Mouse (Mus musculus): ENCODE results near the gene Cish. TPM values are rescaled to one million over a fixed set of nuclear protein-coding genes. Genes with fewer than 3 reads are reported as not detected.
A peak's percentile ranks its signal among the peaks of the same experiment; 100 is the strongest.

Gene Cish
- total RNA-seq (2021): 10 to 100 TPM in 1 of 2 experiments, 1 to 10 TPM in 1; 9.4 to 11.8 TPM

DNA sequence AAGGTAGTCTGAATTCAATTTTAAA, at the start of gene Cish:
Gene Cish (plus strand): TSS at position 11 of the 25 bp plus-strand sequence.
- no peak for DNase-seq (ENCODE audit: extremely low spot score in 1 of 2, low spot score in 2 of 2)
- intact Hi-C loops (cut with DNase I): loop anchor here (5.0 kb wide), 1 partner anchor 221 kb away; no protein-coding TSS in a partner anchor

DNA sequence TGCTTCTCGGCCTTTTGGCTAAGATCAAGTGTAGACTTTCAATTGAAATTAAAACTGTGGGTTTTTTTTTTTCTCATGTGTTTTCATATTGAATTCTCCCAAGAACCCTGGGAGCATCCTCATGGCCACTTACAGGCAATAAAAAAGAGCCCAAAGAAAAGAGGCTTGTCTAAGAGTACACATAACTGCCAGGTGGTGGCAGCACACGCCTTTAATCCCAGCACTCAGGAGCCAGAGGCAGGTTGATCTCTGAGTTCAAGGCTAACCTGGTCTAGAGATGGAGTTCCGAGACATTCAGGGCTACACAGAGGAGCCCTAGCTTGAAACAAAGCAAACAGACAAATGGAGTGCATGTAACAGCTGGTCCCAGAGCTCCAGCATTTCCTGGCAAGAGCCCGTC, 49.7 kb upstream of the Cish start:
- no peak for DNase-seq (ENCODE audit: extremely low spot score in 1 of 2, low spot score in 2 of 2)

DNA sequence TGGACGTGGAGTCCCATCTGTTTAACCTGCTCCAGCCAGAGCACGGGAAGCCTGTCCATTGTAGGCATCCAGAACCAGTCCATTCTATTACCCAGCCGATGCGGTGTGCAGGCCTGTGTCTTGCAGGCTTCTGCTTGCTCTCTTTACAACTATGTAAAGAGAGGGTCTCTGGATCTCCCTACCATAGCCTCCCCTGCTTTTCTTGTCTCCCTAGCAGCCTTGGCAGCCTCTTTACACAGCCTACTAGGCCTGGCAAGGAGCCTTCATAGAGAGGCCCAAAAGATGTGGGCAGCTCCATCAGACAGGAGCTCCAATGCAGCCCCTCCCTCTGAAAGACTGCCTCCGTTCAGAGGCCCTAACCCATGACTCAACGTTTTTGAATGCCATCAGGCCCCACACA, 46.7 kb upstream of the Cish start:
- intact Hi-C loops (cut with DNase I): loop anchor here (5.0 kb wide), 2 partner anchors 43 to 93 kb away; partner anchors contain the start of gene 6430571L13Rik

More for the DNA sequence above, 49.7 kb upstream of the Cish start:
- intact Hi-C loops (cut with DNase I): loop anchor here (5.0 kb wide), 2 partner anchors 46 to 96 kb away; partner anchors contain the start of gene 6430571L13Rik

DNA sequence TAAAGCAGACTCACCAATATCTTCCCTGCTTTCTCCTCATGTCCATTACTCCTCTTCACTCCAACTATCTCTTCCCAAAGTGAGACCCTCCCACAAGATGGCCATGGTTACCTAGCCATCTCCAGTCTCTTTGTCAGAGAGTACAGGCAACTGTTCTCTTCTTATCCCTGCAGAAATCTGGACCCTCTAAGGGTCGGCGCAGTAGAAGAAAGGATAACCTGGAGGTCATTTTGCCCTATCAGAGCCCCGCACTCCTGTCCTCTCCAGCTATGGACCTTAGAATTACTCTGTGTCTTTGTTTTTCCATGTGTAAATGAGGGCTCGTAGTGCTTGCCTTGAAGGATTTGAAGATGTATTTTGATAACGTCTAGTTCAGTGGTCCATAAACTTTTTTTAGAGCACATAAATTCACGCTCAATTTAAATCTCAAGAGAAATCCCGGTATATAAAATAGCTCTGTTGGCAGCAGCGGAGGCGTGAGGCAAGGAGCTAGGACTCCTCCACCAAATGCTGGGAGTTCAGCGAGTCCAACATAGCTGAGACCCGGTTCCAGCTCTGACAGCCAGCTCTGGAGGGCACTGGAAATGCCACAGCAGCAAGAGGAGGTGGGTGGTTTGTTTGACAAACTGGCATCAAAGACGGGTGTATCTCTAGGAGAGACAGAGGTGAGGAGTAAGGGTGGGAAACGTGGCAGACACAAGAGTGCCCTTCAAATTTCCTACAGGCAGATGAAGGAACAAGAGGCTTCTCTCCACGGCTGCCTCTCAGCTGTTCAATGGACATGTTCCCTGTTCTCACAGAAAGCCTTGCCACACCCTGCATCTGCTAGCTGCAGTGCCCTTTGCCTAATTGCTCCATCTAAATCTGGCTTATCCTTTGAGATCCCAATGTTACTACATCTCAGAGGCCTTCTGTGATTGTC, 45.1 kb upstream of the Cish start:
- intact Hi-C loops (cut with DNase I): no loop called here
- DNase-seq (ENCODE audit: extremely low spot score in 1 of 2, low spot score in 2 of 2): peak in 1 of 2 experiments; percentile 52

More for the DNA sequence above, 46.7 kb upstream of the Cish start:
- peak in 1 of 2 experiments; percentile 72 for DNase-seq (ENCODE audit: extremely low spot score in 1 of 2, low spot score in 2 of 2)

DNA sequence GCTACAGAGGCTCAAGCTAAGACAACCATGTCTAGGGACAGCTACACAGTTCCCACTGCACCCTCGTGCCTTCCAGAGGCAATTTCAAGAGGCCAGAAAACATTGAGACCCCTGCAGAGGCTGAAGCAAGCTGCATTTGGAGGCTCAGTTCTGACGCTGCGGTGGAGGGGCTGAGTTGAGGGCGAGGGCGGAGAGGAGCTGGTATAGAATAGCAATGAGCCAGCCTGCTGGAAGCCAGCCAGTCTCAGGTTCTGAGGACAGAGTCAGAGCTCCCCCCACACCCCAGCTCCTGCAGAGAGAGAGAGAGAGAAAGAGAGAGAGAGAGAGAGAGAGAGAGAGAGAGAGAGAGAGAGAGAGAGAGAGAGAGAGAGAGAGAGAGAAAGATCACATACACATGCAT, 43.7 kb upstream of the Cish start:
- intact Hi-C loops (cut with DNase I): no loop called here
- DNase-seq (ENCODE audit: extremely low spot score in 1 of 2, low spot score in 2 of 2): peak; percentile 65 to 83

DNA sequence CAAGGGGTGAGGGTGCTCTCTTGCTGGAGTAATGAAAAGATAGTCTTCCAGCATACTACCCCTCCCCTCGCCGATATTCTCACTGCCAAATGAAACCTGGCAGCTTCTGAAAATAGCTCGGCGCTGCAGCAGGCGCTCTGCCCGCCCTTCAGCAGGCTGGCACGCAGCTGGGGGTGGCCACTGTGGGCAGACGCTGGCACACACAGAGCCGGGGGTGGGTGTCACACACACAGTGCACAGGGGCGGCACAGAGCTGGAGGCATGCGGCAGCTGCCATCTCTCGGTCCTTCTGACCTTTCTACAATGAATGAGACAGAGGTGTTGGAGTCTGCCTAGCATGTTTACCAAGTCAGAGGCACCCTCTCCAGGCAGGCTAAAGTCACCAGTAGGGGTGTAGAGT, 41.4 kb upstream of the Cish start:
- DNase-seq (ENCODE audit: extremely low spot score in 1 of 2, low spot score in 2 of 2): peak; percentile 75 to 81
- intact Hi-C loops (cut with DNase I): no loop called here

DNA sequence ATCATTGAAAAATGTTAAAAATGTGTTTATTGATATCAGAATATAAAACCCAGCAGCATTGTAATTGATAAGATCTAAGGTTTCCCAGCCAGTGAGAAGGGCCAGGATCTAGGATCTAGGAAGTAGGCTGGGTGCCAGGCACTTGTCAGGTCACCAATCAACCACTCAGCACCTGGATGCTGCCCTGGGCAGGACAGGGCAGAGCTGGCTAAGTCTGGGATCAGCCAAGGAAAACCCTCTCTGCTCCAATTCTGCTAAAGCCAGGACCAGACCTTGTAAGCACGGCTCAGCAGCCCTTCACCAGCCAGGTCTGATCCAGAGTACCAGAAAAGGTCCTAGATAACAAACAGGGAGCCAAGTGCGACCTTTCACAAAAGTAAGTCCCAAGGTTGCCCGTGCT, 40.9 kb upstream of the Cish start:
- DNase-seq (ENCODE audit: extremely low spot score in 1 of 2, low spot score in 2 of 2): no peak
- intact Hi-C loops (cut with DNase I): no loop called here

DNA sequence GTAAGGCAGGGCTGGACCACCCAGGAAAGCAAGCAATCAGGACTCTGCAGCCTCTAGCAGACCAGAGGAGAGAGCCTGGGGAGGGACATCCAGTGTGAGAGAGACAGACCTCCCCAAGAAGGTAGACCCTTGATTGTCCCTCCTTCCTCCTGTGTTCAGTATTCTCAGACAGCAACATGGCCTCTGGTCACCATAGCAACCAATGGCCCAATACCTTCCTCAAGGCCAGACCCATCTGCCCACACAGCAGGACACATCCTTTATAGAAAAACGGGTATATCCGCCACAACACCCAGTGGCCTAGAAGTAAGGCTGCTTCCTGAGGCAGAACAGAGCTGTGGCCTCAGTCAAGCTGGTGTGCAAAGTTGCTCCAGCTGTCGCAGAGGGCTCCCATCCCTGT, 40.2 kb upstream of the Cish start:
- intact Hi-C loops (cut with DNase I): no loop called here
- DNase-seq (ENCODE audit: extremely low spot score in 1 of 2, low spot score in 2 of 2): no peak

DNA sequence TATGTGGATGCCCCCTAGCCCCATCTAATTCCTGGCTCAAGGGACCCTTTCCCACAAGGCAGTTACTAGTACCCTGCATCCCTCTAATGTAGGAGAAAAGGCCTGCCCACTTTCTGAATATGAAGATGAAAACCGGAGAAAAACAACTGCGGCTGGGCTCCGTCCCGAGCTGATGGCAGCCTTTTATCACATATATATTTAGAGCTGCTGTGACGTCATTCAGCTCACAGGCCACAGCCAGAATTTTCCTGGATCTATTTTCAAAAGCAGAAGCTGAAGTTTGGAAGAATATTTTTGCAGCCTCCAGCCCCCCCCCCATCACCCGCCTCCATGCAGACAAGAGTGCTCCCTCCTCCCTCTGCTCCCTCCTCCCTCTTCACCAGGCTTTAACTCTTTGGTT, 36.3 kb upstream of the Cish start:
- DNase-seq (ENCODE audit: extremely low spot score in 1 of 2, low spot score in 2 of 2): peak; percentile 49 to 84
- intact Hi-C loops (cut with DNase I): no loop called here

DNA sequence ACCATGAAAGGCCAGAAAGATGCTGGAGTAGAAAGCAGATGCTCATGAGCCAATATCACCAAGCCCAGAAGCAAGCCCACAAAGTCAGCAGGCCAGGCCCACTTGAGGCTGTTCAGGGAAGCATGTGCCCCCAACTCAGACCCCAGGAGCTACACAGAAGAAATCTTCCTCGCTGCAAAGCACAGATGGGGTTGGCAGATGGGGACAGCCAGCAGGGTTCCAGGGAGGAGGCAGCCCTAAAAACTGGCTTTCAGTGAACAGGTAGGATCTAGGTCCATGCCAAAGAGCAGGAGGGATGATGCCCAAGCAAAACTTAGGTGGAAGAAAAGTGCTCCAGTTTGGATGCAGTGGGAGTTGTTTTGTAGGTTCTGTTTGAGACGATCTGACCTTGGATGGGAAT, 35.4 kb upstream of the Cish start:
- intact Hi-C loops (cut with DNase I): no loop called here
- no peak for DNase-seq (ENCODE audit: extremely low spot score in 1 of 2, low spot score in 2 of 2)

DNA sequence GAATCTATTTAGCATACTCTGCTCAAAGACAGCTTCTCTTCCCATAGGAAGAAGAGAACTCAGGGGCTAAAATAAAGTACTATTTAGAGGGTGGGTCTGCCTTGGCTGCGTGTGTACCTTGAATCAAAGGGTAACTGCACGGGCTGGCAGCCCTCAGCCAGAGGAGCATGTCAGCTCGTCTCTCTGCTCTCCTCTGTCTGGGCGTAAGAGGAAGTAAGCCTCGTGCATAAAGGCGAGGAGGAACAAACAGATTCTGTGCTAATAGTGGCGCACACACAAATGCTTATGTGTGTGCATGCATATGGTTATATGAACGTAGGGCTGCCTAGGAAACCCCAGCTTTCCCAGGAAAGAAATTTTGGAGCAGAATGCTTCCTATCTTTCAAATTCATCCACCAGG, 35.0 kb upstream of the Cish start:
- DNase-seq (ENCODE audit: extremely low spot score in 1 of 2, low spot score in 2 of 2): peak in 1 of 2 experiments; percentile 36
- intact Hi-C loops (cut with DNase I): no loop called here

DNA sequence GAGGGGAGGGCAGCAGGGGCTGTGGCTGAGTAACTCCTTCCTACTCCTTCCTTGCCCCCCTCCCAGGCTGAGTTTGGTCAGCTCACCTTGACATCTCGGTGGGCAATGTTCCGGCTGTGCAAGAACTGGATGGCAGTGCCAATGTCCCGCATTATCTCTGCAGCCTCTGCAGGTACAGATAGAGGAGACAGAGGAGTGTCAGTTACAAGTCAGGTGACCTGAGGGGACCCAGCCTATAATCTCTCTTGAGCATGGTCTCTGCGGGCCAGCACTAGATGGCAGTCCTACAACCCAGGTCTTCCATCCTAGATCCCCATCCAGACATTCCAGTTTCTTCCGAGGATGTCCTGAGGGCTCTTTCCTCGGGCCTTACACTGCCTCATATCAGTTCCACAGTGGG, 34.0 kb upstream of the Cish start:
- intact Hi-C loops (cut with DNase I): no loop called here
- no peak for DNase-seq (ENCODE audit: extremely low spot score in 1 of 2, low spot score in 2 of 2)

DNA sequence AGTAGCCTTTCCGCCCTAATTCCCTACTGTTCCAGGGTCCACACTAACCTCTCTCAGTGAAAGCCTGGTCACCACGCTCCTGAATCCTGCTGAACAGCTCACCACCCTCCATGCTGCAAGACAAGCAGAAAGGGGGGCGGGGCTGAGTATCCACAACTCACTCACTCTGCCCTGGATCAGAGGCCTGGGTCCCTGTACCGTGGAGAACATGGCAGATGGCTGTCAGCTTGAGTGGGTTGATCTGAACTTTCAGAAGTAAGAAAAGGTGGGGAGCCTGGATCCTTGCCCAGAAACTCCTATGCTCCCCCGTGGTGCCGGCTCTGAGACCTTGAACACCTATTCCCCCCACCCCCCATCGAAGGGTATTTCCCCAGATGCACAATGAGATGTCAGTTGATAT, 33.5 kb upstream of the Cish start:
- DNase-seq (ENCODE audit: extremely low spot score in 1 of 2, low spot score in 2 of 2): peak in 1 of 2 experiments; percentile 40

DNA sequence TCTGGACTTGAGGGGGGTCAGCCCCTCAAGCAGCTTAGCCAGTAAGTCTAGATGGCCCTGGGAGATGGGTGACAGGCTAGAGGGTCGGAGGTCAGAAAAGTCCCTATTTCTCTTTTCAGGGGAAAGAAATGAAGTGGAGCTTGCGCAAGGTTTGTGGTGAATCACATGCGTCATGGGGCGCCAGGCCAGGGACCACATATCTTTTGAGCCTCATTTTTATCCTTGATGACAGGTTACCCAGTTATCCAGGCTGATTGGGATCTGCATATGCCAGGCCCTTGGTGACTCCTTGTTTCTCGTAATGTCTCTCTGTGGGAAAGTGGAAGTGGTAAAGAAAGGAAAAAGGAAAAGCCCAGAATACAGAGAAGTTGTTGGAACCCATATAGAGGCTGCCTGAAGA, 31.9 kb upstream of the Cish start:
- no peak for DNase-seq (ENCODE audit: extremely low spot score in 1 of 2, low spot score in 2 of 2)
- intact Hi-C loops (cut with DNase I): no loop called here

More for the DNA sequence above, 33.5 kb upstream of the Cish start:
- intact Hi-C loops (cut with DNase I): no loop called here

DNA sequence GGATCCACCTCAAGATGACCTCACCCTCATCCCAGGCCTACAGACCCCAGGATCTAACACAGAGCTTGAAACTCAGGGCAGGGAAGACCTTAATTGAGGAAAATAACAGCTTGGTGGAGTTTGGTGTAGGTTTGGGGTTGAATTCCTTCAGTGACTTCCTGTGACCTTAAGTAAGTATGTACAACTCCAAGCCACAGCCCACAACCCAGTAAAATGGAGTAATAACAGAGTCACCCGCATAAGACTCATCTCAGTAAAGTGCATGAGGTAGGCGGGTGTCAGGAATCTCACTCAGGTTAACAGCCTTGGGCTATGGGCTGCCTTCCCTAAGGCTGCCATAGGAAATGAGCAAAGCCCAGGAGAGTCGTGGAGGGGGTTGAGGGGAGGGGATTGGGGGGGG, 31.1 kb upstream of the Cish start:
- intact Hi-C loops (cut with DNase I): no loop called here
- DNase-seq (ENCODE audit: extremely low spot score in 1 of 2, low spot score in 2 of 2): no peak

DNA sequence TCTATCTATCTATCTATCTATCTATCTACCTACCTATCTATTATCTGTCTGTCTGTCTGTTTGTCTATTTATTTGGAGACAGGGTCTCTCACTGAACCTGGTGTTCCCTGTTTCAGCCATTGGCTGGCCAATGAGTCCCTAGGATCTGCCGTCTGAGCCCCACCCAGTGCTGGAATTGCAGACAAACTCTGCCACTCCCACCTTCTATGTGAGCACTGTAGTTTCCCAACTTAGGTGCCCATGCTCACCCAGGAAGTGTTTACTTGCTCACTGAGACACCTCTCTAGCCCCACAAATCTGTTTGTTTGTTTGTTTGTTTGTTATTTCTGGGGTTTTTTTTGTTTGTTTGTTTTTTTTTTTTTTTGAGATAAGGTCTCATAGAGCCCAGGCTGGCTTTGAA, 28.8 kb upstream of the Cish start:
- DNase-seq (ENCODE audit: extremely low spot score in 1 of 2, low spot score in 2 of 2): no peak
- intact Hi-C loops (cut with DNase I): no loop called here

DNA sequence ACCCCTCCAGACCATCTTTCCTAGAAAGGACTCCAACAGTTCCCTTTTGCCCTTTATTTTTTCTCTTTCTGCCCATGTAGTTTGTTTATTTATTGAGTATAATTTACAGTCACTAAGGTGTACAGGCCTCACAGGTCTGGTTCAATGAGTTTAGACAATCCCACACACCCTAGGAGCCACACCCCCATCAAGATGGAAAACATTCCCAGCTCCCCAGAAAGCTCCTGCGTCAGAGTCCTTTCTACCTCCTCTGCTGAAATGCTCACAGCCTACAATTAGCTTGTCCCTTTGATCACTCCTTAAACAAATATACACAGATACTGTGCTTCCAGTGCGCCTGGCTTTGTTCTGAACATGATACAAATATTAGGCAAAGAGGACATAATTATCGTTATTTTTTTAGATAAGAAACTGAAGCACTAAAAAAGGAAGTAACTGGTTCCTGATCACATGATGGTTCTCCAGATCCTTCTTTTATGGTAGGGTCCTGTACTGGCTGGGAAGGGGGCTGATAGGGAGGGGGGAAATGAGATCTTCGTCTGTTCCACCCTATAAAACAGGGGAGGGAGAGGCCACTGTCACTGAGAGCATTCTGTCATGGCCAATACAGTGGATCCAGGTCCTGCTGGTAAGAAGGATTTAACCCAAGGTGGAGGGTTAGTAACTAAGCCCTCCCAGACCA, 28.0 kb upstream of the Cish start:
- DNase-seq (ENCODE audit: extremely low spot score in 1 of 2, low spot score in 2 of 2): no peak
- intact Hi-C loops (cut with DNase I): no loop called here

DNA sequence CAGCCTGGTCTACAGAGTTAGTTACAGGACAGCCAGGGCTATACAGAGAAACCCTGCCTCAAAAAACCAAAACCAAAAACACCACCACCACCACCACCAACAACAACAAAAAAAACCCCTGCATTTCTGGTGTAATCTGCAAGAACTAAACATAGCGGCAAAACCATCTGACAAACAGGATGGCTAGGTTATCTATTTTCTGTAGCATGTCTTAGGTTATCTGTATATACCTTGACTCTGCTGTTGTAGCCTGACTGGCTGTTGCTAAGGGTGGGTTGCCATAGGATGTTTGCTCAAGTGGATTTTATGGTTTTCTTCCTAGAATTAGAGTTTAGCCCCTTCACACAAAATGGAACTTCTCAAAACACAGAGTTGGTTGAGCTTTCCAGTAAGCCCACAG, 26.1 kb upstream of the Cish start:
- intact Hi-C loops (cut with DNase I): no loop called here
- no peak for DNase-seq (ENCODE audit: extremely low spot score in 1 of 2, low spot score in 2 of 2)

DNA sequence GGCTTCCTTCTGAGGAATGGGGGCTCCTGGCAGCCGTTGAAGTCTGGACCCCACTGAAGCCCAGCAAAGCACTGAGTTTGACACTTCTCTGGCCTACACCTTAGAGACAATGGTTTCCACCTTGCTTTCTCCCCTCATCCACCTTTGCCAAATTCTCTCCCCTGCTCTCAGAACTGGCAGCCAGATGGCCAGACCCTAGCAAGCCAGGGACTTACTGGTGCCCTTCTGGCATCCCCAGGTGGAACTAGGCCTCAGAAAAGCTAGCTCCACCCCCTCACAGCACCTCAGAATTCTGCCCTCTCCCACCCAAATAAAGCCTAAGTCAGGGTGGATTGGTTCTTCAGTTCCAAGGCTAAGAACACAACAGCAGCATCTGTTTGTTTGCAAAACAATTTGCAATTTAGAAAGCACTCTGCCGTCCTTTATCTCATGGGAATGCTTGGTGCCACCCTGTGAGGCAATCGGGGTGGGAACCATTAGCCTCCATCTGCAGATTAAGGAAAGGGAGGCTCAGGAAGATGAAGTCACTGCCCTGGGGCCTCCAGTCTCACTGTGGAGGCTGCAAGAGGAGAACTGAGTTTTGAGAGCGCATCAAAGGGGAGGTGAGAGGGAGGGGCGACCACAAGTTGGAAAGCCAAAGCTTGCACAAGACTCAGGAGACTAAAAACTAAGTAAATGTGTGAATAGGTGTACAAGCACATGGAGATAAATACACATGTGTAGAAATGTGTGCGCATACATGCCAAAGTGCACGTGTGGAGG, 24.5 kb upstream of the Cish start:
- intact Hi-C loops (cut with DNase I): no loop called here
- no peak for DNase-seq (ENCODE audit: extremely low spot score in 1 of 2, low spot score in 2 of 2)

DNA sequence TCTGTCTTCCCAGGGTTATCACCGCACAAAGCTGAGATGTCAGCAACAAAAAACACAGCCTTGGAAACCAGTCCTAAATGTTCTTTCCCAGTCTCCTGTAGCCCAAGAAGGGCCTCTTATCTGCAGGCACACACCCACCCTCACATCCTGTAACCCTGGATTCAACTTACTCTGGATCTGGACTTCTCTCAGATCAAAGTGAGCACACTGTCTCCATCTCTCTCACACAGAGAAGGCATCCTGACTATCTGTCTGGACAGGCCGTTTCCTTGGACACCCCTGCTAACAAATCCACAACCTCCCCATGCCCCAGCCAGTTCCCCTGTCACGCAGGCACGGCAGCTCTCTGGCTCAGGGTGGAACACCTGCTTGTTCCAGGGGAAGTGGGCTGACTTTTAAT, 23.5 kb upstream of the Cish start:
- no peak for DNase-seq (ENCODE audit: extremely low spot score in 1 of 2, low spot score in 2 of 2)
- intact Hi-C loops (cut with DNase I): no loop called here

Data from left cerebral cortex, postnatal 10 days (tissue).